Mouse (Mus musculus) midbrain, embryonic 12.5 days (tissue): ENCODE data around the gene Cenpp. TPM values are rescaled to one million over a fixed set of nuclear protein-coding genes. Genes with fewer than 3 reads are reported as not detected.
"Not testable (repeated sequence)": the region's sequence is repeated elsewhere in the genome, so short reads cannot be mapped to it uniquely, and the experiment has no call there.

Experiments
- ATAC-seq: fragments of 200-750 bp; cut with Nextera tagmentation; 2 replicates; pipeline ENCODE4 v1.8.0; 2017; ENCODE audit warnings: low read depth, moderate TSS enrichment, moderate library complexity; ENCODE audit not compliant: low FRiP score
- H3K27ac ChIP-seq: fragments of 300-500 bp; sonication (generic); replicated peaks from 2 replicates; pipeline ENCODE4 v1.5.1; 2016; ENCODE audit warnings: mild to moderate bottlenecking
- H3K27me3 ChIP-seq: fragments of 300-500 bp; sonication (generic); 2 replicates; pipeline ENCODE4 v1.6.1; 2016; ENCODE audit warnings: mild to moderate bottlenecking
- H3K36me3 ChIP-seq: fragments of 300-500 bp; sonication (generic); 2 replicates; pipeline ENCODE4 v1.6.1; 2016
- H3K4me1 ChIP-seq: fragments of 300-500 bp; sonication (generic); 2 replicates; pipeline ENCODE4 v1.6.1; 2016
- H3K4me2 ChIP-seq: fragments of 300-500 bp; sonication (generic); replicated peaks from 2 replicates; pipeline ENCODE4 v1.6.1; 2016; ENCODE audit warnings: mild to moderate bottlenecking, moderate library complexity
- H3K4me3 ChIP-seq: fragments of 300-500 bp; sonication (generic); 2 replicates; pipeline ENCODE4 v1.5.1; 2016; ENCODE audit warnings: mild to moderate bottlenecking
- H3K9ac ChIP-seq: fragments of 300-500 bp; sonication (generic); replicated peaks from 2 replicates; pipeline ENCODE4 v1.6.1; 2016; ENCODE audit warnings: mild to moderate bottlenecking, moderate library complexity
- H3K9me3 ChIP-seq: fragments of 300-500 bp; sonication (generic); 2 replicates; pipeline ENCODE4 v1.6.1; 2016; ENCODE audit warnings: mild to moderate bottlenecking
- WGBS: fragments of 180-500 bp; shearing (Covaris S2); methylation state at CpG from one replicate; pipeline ENCODE4 v1.1.7; 2016; 5-methylcytosine and 5-hydroxymethylcytosine counted together
- polyA plus RNA-seq: library from polyadenylated mRNA; unstranded; fragments of >200 nt; fragmentation: Nextera tagmentation; extraction: Ambion mirVana; gene quantifications from 2 replicates; pipeline ENCODE4 v1.2.1, GENCODE M21; 2016

Cenpp gene
- polyA plus RNA-seq, 1 experiment from 2014 or later = 26.5 TPM

DNA sequence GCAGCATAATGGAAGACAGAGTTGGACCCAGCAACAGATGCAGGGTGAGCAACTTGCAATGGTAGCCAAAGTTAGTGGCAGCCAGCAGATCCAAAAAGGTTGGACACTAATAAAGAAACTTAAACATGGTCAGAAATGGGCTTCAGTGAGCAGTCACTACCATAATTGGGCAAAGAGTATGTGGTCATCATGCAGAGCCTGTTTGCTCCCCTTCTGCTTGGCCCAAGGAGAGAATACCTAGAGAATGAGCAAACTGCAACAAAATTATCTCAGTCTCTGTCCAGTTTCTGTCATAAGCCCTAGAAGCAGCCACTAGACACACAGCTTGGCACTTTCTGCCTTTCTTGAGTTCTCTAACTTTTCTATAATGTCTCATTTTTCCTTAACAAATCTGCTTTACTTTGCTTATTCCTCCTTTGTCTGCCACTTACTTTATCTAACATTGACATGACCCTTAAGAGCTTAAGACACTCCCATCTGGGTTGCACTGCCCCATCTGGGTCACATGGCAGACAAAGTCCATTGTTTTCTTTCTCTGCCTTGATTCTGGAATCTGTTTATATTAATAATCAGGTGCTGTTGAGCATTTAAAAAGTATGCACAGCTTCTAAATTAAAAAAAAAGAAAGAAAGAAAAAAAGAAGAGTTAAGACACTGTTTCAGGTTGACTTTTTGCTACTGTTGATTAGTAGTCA, 8.8 kb downstream of the Cenpp start:
- no peaks in the 10 kb centered on the region for H3K36me3 ChIP-seq
- H3K9ac ChIP-seq = no peak overlapping the region
- H3K9me3 ChIP-seq = no peaks in the 10 kb centered on the region
- no peaks in the 10 kb centered on the region for H3K4me1 ChIP-seq
- no peak for ATAC-seq
- no peak overlapping the region for H3K4me3 ChIP-seq
- no peak overlapping the region for H3K4me2 ChIP-seq
- no peaks in the 10 kb centered on the region for H3K27me3 ChIP-seq
- H3K27ac ChIP-seq = no peak overlapping the region

DNA sequence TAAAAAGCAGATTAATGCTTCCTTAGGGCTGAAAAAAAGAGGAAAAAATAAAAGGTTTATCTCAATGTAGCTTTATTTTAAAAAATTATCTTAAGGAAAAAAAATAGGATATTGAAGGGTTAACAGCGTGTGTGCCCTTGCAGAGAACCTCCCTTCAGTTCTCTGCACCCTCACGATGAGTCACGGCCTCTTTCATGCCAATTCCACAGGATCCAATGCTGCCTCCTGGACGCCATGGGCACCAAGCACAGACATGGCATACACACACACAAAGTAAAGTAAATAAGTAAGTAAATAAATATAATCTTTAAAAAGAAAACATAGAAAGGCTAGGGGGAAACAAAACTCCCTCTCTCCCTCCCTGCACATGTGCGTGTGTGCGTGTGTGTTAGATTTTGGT, 9.9 kb downstream of the Cenpp start:
- Histone ChIP-seq H3K9ac (no peak overlapping the region), H3K27ac (no peak overlapping the region), H3K4me2 (no peak overlapping the region), H3K36me3 (no peaks in the 10 kb centered on the region), H3K9me3 (no peaks in the 10 kb centered on the region), H3K4me3 (no peak overlapping the region), H3K27me3 (no peaks in the 10 kb centered on the region), H3K4me1 (no peaks in the 10 kb centered on the region)
- WGBS = 88% methylated on average over 6 of the region's 6 CpGs
- no peak for ATAC-seq

DNA sequence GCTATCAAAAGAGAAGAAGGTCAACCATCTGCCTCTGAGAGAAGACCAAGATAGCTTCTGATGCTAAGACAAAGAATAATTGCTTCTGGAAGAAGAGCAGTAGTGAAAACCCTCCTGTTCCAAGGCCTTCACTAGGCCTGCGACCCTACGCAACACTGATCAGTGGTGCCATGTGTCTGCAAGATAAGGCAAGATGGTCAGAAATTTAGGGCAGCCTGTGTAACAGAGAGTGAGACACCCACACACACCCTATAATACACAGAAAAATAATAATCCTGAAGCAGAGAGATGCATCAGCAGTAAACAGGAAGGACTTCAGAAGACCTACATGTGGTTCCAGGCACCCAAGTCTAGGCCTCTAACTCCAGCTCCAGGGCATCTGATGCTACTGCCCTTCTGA, 12.6 kb downstream of the Cenpp start:
- Histone ChIP-seq H3K36me3 (no peaks in the 10 kb centered on the region), H3K27me3 (no peaks in the 10 kb centered on the region), H3K27ac (no peak overlapping the region), H3K4me2 (no peak overlapping the region), H3K9ac (no peak overlapping the region), H3K9me3 (no peaks in the 10 kb centered on the region), H3K4me3 (no peak overlapping the region), H3K4me1 (no peaks in the 10 kb centered on the region)
- no peak for ATAC-seq
- 94% methylated on average over 2 of the region's 2 CpGs for WGBS

DNA sequence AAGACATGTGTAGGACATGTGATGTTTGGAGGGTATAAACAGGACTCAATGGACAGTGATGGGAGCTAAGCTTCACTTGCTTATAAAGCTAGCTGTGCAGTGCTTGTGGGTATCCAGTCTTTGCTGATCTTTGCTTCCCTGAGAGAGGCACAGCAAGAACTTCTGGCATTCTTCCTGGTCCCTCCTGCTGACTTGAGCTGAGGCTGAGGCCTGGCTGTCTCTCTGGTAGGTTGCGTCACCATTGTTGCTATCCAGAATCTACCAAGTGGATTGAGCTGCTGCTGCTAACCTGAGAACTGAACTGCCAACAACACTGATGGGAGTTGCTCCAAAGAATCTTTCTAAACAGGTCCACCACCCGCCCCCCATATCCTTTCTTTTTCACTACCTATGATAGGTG, 23.5 kb downstream of the Cenpp start:
- no peak overlapping the region for H3K27ac ChIP-seq
- H3K9me3 ChIP-seq = no peaks in the 10 kb centered on the region
- ATAC-seq = no peak
- WGBS = 93% methylated on average over 2 of the region's 2 CpGs
- H3K4me2 ChIP-seq = no peak overlapping the region
- H3K9ac ChIP-seq = no peak overlapping the region
- no peak overlapping the region for H3K4me3 ChIP-seq
- no peaks in the 10 kb centered on the region for H3K36me3 ChIP-seq
- H3K4me1 ChIP-seq = no peaks in the 10 kb centered on the region
- no peaks in the 10 kb centered on the region for H3K27me3 ChIP-seq

DNA sequence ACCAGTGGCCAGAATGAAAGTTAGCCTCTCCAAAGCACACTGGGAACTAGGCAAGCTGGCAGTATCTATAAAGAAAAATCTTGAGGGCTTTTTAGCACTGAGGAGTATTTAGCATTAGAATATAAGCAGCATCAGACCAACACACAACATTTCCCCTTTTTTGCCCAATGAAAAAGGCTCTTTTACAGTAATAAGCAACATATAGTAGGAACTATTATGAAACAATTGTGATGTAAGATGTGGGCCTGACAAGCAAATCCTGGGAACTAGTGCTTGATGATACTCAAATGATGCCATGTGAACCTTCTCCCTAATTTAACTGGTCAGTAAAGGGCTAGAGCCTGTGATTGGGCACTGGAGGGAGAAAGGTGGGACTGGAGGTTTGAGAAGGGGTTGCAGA, 24.4 kb downstream of the Cenpp start:
- Histone ChIP-seq H3K36me3 (no peaks in the 10 kb centered on the region), H3K9me3 (no peaks in the 10 kb centered on the region), H3K4me3 (no peak overlapping the region), H3K27ac (no peak overlapping the region), H3K27me3 (no peaks in the 10 kb centered on the region), H3K9ac (no peak overlapping the region), H3K4me2 (no peak overlapping the region), H3K4me1 (no peaks in the 10 kb centered on the region)
- ATAC-seq = no peak

DNA sequence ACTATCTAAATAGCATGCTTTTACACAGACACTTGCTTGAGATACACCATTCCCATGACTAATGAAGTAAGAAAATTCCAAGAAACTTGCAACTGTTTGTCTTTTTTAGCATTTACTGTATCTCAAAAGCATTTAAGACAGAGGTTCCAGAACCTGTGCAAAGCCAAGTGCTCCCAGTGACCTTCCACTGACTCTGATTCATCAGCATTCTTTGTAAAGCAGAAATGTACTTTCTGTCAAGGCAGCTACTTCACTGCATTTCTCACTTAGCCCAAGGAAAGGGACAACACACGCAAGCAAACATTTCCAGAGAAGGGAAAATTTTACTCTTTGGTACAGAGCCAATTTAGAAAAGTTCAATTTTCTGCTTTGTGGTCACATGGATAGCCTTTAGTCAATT, 29.4 kb downstream of the Cenpp start:
- no peak for ATAC-seq
- H3K4me3 ChIP-seq = no peak overlapping the region
- no peaks in the 10 kb centered on the region for H3K9me3 ChIP-seq
- H3K27me3 ChIP-seq = no peaks in the 10 kb centered on the region
- no peak overlapping the region for H3K9ac ChIP-seq
- no peak overlapping the region for H3K4me2 ChIP-seq
- H3K27ac ChIP-seq = no peak overlapping the region
- WGBS = 85% methylated on average over 1 of the region's 1 CpGs
- no peaks in the 10 kb centered on the region for H3K4me1 ChIP-seq
- H3K36me3 ChIP-seq = no peaks in the 10 kb centered on the region

DNA sequence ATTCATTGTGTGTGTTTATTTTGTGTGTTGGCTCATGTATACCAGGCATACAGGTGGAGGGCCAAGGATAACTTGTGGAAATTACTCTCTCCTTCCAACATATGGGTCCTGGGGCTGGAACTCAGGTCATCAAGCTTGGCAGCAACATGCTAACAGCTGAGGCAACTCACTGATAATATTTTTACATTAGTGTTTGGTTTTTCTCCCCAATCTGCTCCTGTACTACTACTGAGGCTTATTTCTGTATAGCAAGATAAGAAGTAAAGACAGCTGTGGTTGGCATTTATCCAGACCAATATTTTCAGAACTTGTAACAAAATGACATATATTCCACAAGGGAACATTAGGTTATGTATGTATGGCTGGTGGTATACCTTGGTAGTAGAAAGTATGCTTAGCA, 34.2 kb downstream of the Cenpp start:
- H3K27ac ChIP-seq = no peak overlapping the region

DNA sequence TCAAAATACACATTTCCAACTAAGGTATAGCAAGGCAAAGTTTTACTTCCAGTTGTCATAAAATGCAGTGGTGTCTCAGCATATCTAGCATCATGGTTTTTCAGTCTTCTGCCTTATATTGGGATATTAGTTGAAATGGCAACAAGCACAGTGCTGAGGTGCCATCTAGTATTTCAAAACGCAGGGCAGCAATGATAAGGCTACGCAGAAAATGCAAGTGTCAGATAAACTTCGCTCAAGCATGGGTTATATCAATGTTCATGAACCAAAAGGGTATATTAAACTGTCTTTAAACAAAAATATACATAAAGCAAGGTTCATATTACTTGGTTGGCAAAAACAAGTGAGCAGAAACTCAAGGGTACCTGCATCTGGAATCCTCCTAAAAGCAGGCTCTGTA, 35.6 kb downstream of the Cenpp start:
- Histone ChIP-seq H3K27me3 (no peaks in the 10 kb centered on the region), H3K4me1 (no peaks in the 10 kb centered on the region), H3K27ac (no peak overlapping the region), H3K9ac (no peak overlapping the region), H3K36me3 (no peaks in the 10 kb centered on the region), H3K4me2 (no peak overlapping the region), H3K9me3 (no peaks in the 10 kb centered on the region), H3K4me3 (no peak overlapping the region)
- ATAC-seq = no peak
- 87% methylated on average over 3 of the region's 3 CpGs for WGBS

More for the DNA sequence above, 34.2 kb downstream of the Cenpp start:
- no peaks in the 10 kb centered on the region for H3K4me1 ChIP-seq
- H3K4me2 ChIP-seq = no peak overlapping the region
- no peak overlapping the region for H3K9ac ChIP-seq
- no peak for ATAC-seq
- no peaks in the 10 kb centered on the region for H3K36me3 ChIP-seq
- H3K4me3 ChIP-seq = no peak overlapping the region
- H3K27me3 ChIP-seq = no peaks in the 10 kb centered on the region
- no peaks in the 10 kb centered on the region for H3K9me3 ChIP-seq

DNA sequence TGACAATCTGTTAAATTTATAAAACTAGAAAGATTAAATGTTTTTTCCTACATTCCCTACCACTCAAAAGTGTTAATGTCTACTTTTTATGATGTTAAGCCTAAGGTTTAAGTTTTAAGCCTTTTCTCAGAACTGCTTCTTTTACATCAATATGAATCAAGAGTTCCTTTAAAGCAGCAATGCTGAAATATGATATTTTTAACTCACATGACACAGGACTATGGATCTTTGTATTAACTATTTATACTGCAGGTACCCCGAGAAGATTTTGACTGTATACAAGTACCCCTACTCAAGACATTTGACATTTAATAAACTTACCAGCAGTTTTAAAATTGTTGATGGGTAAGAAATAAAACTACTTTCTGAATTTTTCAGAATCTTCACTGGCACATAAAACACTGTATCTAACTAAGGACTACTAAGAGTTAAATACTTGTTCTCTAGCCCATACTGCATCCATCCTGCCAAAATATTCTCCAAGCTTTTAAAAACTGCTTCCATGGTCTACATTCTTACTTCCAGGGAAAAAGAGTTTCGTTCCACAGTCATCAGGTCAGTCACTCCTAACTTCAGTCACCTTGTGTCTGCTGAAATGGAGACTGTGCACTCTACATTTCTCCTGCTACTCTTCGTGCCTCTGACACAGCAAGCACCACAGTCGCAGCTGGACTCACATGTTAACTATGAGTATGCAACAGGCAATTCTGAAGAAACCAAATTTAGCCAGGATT, 43.8 kb downstream of the Cenpp start:
- H3K27me3 ChIP-seq = no peaks in the 10 kb centered on the region
- no peak overlapping the region for H3K9ac ChIP-seq
- 80% methylated on average over 4 of the region's 4 CpGs for WGBS
- no peak for ATAC-seq
- H3K4me3 ChIP-seq = no peak overlapping the region
- H3K9me3 ChIP-seq = no peaks in the 10 kb centered on the region
- no peaks in the 10 kb centered on the region for H3K36me3 ChIP-seq
- no peaks in the 10 kb centered on the region for H3K4me1 ChIP-seq
- no peak overlapping the region for H3K4me2 ChIP-seq
- H3K27ac ChIP-seq = no peak overlapping the region

DNA sequence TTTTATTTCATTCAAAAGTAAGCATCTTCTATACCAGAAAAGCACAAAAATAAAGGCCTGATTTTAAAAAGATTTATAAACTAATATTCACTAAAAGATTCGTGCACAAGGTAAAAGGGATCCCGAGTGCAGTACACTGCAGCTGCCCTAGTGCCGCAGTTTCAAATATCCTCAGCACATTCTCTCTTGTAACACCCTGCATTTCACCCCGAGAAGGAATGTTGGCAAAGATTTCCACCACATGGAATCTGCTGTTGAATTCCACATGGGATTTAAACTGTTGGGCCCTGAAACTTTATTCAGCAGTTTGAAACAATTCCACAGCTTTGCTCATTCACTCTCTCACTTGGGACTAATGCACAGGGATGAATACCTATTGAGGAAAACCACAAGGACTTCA, 44.9 kb downstream of the Cenpp start, which contains the start of gene Ogn:
Gene Ogn, plus strand, starts transcription at position 333 of the 400 bp plus-strand sequence.
- Histone ChIP-seq H3K4me1 (no peaks in the 10 kb centered on the region), H3K4me2 (no peak within 1 kb of the TSS), H3K9ac (no peak within 1 kb of the TSS), H3K27ac (no peak within 1 kb of the TSS), H3K36me3 (no peaks in the 10 kb centered on the region), H3K27me3 (no peaks in the 10 kb centered on the region), H3K9me3 (no peaks in the 10 kb centered on the region), H3K4me3 (no peak within 1 kb of the TSS)
- no peak for ATAC-seq
- 79% methylated on average over 4 of the region's 4 CpGs for WGBS

DNA sequence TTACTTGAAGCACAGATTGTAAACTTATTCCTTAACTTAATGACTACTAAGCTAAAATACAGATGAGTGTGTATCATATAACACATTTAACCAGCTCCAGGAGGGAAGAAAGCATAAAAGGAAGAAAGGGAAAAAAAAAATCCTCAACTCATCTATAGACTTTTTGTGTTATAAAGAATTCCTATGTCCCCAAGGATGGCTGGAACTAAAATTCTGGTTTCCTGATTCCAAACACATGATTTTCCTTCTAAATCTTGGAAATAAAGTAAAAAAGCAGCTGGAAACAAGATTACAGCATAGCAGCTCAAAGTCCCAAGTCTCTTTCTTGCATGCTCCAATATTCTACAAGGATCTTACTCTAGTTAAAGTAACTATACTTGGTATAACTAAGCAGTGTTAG, 49.0 kb downstream of the Cenpp start:
- H3K9ac ChIP-seq = no peak overlapping the region
- H3K36me3 ChIP-seq = no peaks in the 10 kb centered on the region
- H3K4me1 ChIP-seq = no peaks in the 10 kb centered on the region
- no peaks in the 10 kb centered on the region for H3K9me3 ChIP-seq
- H3K27ac ChIP-seq = no peak overlapping the region
- H3K27me3 ChIP-seq = no peaks in the 10 kb centered on the region
- no peak for ATAC-seq
- no peak overlapping the region for H3K4me2 ChIP-seq
- H3K4me3 ChIP-seq = no peak overlapping the region

DNA sequence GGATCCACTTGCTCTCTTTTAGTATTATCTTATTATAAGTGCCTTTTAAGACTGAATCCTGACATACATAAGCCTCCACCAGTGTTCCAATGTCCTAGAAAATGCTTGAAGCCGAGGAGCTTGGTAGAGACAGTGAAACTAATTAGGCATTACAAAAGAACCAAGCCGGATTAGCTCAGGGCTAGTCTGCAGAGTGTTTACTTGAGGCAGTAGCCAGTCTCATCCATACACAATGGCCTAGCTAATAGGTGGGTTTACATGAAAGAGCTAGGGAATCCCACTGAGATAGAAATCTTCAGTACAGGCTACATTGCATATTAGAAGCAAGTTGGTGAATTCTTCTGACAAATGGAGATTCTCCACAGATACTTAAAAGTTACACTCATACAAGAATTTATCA, 50.0 kb downstream of the Cenpp start:
- H3K27ac ChIP-seq, H3K9me3 ChIP-seq, H3K4me2 ChIP-seq, H3K9ac ChIP-seq, H3K27me3 ChIP-seq, ATAC-seq, H3K36me3 ChIP-seq, H3K4me1 ChIP-seq, H3K4me3 ChIP-seq: not testable (repeated sequence)
- WGBS = 34% methylated on average over 2 of the region's 2 CpGs

DNA sequence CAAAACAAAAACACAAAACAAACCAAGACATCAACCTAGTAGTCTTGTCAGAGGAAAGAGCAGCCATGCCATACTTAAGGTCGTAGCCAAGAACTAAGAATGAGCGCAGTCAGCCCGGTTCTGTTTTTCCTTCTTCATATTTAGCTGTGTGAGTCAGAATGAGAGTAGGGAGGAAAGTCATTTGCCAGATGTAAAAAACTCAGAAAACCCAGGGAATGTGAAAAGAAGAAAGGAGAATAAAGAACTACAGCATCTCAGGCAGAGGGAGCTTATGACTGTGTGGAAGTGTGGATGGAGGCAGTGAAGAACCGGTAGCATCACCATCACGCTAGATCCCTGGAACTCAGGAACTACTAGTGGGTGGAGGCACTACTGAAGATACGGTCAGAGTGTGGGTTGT, 66.5 kb downstream of the Cenpp start:
- no peak overlapping the region for H3K4me3 ChIP-seq
- no peak for ATAC-seq
- no peak overlapping the region for H3K4me2 ChIP-seq
- H3K9ac ChIP-seq = no peak overlapping the region
- no peaks in the 10 kb centered on the region for H3K9me3 ChIP-seq
- H3K27ac ChIP-seq = no peak overlapping the region
- no peaks in the 10 kb centered on the region for H3K36me3 ChIP-seq
- WGBS = 96% methylated on average over 6 of the region's 6 CpGs
- H3K27me3 ChIP-seq = no peaks in the 10 kb centered on the region
- no peaks in the 10 kb centered on the region for H3K4me1 ChIP-seq
